Mouse (Mus musculus) liver (tissue): ENCODE measurements around the gene Mrgprb3.

ENCODE experiments used
- DNase-seq: peaks from one replicate; pipeline ENCODE4 v3.0.0-alpha.2; 2020; ENCODE audit warnings: mixed read lengths

The Mrgprb3 gene

GRCm38 (mm10) chr7:48643711-48644110 lies at the start of gene Mrgprb3:
Gene Mrgprb3, minus strand, starts transcription at chr7:48643811.
- DNase-seq = no peak
